Mouse (Mus musculus) right cerebral cortex, adult 18-20 months (tissue): ENCODE results near the gene Adsl.

Experiments used
- DNase-seq: peaks from one replicate; pipeline ENCODE4 v3.0.0; 2022; ENCODE audit warnings: mixed read lengths

Adsl gene

DNA sequence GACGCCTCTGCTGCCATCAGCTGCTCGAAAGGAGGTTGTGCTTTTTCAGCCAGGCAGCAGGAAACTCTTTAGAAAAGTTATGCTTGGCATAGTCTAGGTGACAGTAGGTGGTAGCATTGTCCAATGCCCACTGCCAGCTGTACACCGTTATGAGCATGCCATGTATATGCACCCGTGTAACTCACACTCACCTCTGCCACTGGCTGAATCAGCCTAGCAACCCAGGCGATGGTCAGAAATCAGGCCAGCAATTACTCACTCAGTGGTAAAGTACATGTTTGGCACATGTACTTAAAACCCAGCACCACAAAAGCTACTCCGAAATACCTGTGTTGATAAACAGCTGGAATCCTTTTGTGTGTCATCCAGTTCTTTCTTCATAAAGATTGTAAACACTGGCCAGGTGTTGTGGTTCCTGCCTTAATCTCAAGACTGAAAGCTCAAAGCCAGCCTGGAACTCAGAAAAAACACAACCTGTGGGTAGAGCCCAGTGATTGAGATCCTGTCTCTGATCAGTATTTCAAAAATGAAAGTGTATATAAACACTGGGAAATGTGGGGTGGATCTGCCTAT lies 6.7 kb upstream of the Adsl start:
- no peak for DNase-seq

DNA sequence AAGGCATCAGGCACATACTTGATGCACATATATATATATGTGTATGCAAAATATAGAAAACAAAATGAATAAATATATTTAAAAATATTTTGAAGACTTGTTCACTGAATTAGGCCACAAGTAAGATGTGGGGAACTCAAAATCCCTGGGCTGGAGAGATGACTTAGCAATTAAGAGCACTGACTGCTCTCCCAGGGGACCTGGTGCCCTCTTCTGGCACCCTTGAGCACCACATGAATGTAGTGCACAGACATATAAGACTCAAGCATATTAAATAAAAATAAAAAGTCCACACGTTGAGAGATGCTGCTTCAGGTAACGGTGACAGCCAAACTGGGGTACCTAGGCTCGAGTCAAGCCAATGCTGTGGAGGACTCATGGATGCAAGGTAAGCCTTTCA lies 2.4 kb upstream of the Adsl start:
- DNase-seq: peak; percentile 15

DNA sequence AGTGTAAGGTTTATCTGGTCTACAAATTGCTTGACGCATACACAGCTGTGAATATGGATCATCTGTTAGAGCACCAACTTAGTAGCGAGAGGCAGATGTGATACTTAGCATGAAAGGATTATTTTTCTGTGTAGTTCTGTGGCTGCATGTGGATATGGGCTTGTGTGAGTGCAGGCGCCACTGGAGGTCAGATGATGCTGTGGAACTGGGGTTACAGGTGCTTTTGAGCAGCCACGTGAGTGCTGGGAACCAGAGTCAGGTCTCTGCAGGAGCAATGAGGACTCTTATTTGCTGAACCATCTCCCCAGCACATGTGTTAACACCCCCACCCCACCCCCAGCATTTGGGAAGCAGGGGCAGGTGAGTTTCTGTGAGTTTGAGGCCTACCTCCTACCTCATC lies 1.1 kb downstream of the Adsl start:
- DNase-seq: no peak

DNA sequence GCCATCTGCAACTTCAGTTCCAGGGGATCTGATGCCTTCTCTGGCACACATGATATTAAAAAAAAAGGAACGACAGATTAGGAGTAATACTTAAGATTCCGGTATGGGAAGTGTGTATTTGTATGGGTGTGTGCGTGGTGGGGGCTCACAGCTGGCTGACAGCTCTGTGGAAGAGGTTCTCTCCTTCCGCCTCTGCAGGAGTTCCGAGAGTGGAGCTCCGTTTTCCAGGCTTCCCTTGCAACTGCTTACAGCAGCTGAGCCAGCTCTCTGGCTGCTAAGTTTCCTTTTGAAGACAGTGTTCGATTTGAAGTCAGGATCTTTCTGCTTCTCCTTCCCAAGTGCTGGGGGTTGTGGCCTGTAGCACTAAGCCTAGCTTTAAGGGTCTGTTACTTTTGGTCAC lies 1.8 kb downstream of the Adsl start:
- DNase-seq: peak; percentile 23

DNA sequence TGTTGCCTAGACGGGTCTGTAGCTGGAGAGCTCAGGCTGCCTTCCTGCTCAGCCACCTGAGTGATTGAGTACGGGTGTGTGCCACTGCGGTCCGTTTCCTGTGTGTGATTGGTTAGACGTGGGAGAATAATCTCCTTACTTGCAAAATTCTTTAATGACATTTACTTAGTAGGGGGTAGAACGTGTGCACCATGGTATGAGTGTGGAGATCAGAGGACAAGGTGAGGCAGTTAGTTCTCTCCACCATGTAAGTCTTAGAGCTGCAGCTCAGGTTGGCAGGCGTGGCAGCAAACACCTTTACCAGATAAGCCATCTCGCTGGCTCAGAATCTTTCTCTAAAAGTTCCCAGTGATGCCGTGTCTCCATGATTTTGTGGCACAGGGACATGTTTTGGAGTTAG lies 5.7 kb downstream of the Adsl start:
- no peak for DNase-seq

DNA sequence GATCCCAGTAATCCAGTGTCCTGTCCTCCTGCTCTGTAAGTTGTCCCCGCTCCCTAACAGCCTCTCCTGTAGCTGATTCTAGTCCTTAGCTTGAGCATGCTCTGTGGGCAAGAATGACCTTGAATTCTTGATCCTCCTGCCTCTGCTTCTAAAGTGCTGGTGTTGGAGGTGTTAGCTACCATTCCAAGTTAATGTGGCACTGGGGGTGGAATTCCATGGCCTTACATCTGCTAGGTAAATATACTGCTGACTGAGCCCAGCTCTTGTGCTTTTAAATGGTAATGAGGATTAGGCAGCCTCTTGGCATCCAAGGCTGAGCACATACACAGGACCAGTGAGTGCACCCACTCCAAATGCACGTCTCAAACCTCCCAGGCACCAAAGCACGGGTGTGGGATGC lies 6.6 kb downstream of the Adsl start:
- no peak for DNase-seq

DNA sequence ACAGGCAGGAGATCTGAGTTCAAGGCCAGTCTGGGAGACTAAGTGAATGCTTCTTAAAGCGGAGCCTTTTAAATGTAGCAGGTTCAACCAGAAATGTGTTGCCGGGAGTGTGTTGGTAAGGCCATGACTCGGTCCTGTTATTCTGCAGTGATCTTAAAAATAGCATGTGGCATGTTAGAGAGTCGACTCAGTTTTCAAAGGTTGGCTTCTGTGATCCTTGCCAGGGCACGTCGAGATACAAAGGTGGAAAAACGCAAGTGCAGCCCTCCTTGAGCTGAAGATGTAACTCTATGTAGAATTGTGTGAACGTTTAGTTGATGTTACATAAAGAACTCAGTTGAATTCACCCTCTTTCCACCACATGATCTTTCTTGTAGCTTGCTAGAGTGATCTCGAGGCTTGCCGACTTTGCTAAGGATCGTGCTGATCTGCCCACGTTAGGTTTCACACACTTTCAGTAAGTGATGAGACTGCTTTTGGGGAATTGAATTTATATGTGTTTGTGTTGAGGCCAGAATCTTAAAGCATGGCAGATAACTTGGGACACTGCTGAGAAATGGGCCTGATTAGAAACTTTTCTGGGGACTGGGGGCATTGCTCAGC lies 7.6 kb downstream of the Adsl start:
- DNase-seq: peak; percentile 40

DNA sequence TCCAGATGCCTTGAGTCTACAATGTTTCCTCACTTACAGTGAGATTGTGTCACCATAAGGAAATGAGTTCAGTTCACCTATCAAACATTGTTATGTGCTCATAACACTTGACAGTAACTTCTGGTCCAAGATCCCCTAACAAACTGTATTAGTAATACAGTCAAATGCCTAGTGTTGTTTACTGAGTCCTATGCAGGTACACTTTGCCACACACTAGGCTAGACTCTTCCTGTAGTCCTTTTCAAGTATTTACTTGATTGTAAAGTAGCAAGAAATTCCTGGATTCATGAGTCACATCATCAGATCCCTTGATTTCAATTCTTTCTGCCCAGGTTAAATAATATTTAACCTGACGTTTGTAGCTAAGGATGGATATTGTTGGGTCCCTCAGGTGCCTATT lies 21.1 kb downstream of the Adsl start:
- DNase-seq: no peak

DNA sequence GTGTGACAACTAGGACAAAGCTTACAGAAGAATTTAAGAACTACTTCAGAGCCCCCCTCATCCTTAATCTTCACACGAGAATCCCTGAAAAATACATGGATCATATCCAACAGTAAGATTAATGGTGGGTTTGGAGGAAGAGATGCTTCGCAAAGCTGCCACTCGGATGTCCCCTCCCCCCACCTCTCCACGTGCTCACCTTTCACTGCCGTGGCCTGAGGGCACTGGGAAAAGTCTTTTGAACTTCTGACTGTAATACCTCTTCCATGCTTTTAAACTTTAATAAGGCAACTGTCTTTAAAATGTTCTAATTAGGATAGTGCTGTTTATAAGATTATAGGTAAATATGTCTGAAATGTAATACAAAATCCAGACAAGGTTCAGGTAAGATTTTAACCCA lies 26.0 kb downstream of the Adsl start:
- no peak for DNase-seq

DNA sequence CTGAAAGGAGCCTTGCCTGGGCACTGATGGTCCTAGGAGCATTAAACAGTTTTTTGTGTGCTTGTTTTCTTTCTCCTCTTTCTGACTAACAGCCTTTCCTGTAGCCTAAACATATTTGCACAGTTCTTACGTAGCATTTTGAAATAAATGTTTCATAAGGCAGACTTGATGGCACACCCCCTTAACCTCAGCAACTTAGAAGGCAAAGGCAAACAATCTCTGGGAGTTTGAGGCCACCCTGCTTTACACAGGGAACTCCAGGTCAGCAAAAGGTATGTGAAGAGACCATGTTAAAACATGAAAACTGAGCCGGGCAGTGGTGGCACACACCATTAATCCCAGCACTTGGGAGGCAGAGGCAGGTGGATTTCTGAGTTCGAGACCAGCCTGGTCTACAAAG lies 27.4 kb downstream of the Adsl start:
- DNase-seq: no peak

DNA sequence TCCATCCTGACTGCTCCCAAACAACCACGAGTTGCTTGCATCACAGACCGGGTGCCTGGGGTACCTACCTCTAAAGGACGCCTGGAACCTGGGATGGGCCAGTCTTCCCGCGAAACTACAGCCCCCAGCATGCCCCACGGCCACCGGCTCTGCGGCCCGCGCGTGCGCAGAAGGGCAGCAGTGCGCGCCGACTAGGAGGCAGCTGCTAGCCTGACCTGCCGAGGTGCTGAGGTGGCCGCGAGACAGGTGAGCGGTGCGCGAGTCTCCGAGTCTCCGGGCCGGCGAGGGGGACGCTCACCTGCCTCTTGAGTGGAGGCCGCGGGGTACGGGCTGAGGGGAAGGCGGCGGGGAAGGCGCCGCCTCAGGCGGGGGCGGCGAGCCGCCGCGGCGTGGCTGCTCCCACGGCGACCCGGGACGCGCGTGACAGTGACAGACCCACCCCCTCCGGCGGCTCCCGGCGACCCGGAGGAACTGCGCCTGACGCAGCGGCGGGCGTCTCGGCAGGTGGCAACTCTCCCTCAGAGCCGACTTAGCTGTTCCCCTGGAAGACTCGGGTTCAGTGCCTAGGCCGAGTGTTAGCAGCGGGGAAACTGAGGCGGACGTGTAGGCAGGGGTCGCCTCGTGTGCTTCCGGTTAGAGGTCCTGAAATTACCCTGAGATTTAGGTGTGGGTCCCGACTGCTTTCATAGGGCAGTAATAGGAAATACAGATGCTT lies 29.5 kb downstream of the Adsl start, which contains the start of gene Sgsm3:
TSS of gene Sgsm3 (plus strand) at position 146 of the 715 bp plus-strand sequence.
- peak; percentile 90 for DNase-seq

DNA sequence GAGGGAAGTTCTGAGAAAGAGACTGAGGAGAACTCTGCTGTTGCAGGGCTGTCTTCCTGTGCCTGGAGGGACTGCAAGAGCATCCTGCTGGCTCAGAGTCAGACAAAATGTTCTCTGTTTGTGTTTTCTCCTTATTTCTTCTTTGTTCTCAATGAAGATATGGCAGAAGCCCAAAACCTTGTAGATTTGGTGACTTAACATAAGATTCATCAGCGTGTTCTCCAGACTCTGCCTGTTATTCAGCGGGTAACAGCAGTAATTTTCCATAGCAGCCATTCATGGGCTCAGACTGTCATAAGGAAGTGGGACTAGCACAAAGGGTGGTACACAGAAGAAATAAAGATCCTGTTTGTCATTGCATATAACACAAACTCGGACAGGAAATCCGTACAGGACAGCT lies 31.3 kb downstream of the Adsl start:
- no peak for DNase-seq

DNA sequence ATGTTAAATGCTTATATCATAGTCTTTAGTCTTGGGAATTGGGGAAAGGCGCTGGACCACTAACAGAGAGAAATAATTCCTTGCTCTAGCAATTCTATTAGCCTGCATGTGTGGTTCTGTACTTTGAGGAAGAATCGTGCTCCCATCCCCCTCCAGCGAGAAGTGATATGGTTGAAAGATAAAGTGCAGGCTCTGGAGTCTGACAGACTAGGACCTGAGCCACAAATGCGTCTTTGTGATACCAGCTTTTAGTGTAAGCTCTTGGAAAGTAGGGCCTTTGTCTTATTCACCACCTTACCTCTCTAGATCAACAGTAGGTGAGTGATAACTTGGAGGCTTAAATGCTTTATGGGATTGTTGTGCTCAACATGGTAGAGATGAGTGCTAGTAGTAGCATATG lies 32.9 kb downstream of the Adsl start:
- no peak for DNase-seq

DNA sequence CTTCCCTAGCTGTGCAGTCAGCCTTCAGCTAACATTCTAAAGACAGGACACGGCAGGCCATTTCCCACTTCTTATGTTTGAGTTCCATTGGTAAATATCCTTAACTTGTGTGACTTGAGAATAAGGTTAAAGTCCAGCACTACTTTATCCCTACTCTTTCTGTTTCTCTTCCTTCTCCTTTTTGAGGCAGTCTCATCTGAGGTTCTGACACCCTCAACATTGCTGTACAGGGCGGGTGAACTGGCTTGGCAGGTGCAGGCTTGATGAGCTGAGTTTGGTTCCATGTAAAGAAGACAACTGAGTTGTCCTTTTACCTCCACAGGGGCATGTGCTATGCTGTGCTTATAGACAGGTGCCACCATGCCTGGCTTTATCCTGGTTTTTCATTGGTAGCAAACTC lies 35.0 kb downstream of the Adsl start:
- no peak for DNase-seq

DNA sequence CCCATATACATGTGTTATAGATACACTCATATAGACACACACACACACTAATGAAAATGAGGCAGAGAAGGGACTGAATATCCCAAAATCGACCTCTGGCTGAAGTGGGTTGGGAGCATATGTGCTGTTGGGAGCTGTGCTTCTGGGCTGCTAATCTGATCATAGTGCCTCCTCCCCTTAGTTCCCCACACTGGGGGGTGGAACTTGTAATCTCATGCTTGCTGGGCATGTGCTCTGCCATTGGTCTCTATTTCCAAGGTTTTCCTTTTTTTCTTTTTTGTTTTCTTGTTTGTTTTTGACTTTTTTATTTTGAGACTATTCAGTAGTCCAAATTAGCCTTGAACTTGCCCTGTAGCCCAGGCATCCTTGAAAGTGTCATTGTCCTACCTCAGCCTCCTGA lies 40.0 kb downstream of the Adsl start:
- no peak for DNase-seq

DNA sequence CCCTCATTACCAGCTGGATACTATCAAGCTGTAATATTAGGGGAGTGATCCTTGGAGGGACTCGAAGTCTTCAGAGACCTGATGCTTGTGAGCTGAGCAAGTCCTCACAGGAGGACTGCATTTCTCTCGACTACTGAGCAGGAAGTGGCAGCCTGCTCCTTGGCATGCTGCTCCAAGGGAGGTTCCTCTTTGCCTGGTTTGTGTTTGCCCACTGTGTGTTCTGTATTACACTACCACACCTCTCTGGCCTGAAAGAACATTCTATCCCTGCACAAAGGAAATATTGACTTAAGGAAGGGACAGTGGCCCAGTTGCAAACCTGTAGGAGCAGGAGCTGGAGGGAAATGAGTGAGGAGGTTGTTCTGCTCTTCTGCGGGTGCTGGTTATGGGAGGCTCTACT lies 41.4 kb downstream of the Adsl start:
- no peak for DNase-seq

DNA sequence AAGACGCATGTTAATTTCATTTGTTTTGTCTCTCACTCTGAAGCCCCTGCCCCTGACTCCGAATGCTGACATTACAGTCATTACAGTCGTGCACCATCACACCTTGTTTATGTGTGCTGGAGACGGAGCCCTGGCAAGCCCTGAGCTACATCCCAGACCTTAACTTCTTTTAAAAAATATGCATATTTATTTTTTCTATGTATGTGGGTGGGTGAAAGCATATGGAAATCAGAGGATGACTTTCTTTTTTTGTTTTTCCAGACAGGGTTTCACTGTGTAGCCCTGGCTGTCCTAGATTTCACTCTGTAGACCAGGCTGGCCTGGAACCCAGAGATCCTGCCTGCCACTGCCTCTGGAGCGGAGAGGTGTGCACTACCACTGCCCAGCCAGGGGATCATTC lies 46.7 kb downstream of the Adsl start:
- DNase-seq: no peak

DNA sequence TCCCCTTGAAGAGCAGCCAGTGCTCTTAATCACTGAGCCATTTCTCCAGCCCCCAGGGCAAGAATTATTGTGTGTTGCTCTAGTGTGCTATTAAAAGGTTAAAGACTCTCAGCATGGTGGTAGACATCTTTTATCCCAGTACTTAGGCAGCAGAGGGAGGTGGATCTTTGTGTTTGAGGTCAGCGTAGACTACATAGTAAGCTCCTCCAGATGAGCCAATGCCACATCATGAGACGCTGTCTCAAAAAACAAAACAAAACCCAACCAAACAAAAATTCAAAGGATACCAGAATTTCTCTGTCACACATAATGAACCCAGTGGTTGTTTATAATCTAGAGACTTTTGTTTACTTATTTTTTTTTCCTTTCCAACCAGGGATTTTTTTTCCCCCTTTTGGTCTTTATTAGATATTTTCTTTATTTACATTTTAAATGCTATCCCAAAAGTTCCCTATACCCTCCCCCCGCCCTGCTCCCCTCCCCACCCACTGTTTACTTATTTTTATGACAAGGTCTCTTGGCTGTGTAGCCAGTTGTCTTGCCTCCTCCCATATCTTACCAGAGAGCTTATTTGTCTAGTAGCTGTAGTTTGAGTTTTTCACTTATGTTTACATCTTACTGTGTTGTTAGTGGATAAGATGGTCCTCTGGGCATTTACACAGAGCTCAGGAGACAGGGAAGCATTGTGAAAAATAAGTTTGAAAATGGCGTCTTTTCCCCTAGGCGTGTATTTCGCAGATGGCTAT lies 48.0 kb downstream of the Adsl start:
- no peak for DNase-seq

DNA sequence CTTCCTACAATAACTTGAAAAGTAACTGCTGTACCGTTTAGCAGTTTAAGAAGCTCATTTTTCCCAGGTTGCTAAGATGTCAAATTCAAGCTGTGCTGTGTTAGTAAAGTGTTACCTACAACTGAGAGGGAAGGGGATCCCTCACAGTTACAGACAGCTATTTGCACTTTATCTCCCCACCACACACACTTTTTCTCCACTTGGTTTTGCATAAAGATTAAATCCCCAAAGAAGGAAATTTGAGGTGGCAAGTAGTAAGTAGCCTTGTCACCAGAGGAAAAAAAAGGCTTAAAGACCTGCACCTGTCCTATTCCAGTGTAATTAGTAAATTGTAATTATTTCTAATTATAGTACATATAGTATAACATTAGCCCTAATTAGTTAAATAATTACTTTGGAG lies 48.8 kb downstream of the Adsl start:
- DNase-seq: no peak

DNA sequence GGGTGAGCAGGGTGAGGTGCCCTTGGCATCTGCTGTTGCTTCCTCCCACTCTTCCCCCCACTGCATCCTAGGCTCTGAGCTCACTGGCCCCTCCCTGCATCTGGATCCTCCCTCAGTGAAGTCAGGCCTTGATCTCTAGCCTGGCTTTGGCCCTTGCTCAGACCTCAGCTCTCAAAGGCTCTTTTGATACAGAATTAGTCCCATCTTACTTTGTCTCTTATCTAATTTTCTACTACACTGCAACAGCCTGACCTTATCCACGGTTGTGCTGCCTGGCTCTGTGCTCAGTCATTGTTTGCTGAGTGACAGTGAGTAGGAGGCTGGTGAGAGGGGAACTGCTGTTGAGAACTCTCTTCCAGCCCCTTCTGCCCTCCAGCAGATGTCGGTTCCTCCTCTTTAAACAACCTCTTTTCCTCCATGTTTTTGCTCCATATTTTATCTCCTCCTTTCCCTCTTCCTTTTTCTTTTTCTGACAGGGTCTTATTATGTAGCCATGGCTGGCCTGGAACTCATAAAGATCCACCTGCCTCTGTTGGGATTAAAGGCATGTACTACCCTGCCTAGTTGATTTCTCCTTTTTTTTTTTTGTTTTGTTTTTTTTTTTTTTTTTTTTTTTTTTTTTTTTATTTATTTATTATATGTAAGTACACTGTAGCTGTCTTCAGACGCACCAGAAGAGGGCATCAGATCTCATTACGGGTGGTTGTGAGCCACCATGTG lies 52.3 kb downstream of the Adsl start:
- DNase-seq: no peak

DNA sequence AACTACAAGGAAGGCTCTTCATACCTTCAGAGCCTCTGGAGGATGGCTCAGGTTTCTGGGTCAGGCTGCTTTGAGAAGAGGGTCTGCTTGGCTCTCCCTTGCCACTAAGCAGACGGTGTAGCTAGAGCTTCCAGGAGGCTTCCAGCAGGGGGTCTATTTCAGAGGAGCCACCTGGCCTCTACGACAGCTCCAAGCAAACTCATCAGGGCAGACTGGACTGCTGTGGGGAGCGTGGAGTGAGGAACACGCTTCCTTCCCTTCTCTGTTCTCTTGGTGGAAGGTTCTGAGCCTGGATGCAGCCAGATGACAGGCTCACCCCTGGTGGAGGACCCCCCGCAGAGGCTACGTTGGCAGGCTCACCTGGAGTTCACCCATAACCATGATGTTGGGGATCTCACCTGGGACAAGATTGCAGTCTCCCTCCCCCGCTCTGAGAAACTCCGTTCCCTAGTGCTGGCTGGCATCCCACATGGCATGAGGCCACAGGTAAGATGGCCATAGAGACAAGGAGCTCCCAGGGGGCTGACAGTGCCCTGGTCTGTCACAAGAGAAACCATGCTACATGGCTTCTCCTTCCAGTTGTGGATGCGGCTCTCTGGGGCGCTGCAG lies 57.9 kb downstream of the Adsl start:
- no peak for DNase-seq

DNA sequence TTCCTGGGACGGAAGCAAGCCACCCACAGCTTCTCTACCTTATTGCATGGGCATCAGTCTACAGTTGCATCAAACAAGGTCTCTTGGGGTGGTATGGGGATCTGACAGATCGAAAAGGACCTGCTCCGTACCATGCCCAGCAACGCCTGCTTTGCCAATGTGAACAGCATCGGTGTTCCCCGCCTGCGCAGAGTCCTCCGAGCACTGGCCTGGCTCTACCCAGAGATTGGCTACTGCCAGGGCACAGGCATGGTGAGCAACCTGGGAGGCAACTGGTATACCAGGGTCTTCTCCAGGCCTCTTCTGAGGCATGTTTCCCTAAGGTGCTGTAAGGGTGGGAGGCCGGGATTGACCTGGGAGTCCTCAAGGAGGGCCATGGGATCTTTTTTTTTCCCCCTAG lies 59.0 kb downstream of the Adsl start:
- no peak for DNase-seq

DNA sequence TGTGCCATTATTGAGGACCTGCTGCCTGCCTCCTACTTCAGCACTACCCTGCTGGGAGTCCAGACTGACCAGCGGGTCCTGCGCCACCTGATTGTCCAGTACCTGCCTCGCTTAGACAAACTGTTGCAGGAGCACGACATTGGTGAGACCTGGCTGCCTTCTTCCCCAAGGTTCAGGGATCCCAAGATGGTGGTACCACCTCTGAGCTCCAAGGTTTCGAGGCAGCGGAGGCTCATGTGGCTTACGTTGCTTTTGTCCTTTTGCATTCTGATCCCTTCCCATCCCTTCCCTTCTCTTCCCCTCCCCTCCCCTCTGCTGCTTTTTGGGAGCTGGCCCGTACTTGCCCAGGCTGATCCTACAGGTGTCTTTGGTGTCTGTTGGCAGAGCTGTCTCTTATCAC lies 59.6 kb downstream of the Adsl start:
- no peak for DNase-seq
